Mouse (Mus musculus) midbrain, embryonic 14.5 days (tissue): Measurements from ENCODE around the gene Cmc2. TPM values are rescaled to one million over a fixed set of nuclear protein-coding genes. Genes with fewer than 3 reads are reported as not detected.
A peak's percentile ranks its signal among the peaks of the same experiment; 100 is the strongest.

Experiments
- ATAC-seq: fragments of 200-750 bp; cut with Nextera tagmentation; 2 replicates; pipeline ENCODE4 v1.8.0; 2017; ENCODE audit warnings: moderate number of reproducible peaks, moderate library complexity; ENCODE audit not compliant: low FRiP score, low TSS enrichment
- DNase-seq: peaks from one replicate; pipeline ENCODE4 v3.0.0-alpha.2; 2015
- H3K27ac ChIP-seq: fragments of 300-500 bp; sonication (generic); replicated peaks from 2 replicates; pipeline ENCODE4 v1.5.1; 2014; ENCODE audit warnings: mild to moderate bottlenecking, low read depth, low read length, moderate library complexity
- H3K27me3 ChIP-seq: fragments of 300-500 bp; sonication (generic); 2 replicates; pipeline ENCODE4 v1.6.1; 2014; ENCODE audit warnings: low read length, control low read depth, mixed read lengths; ENCODE audit not compliant: control insufficient read depth, insufficient read depth
- H3K36me3 ChIP-seq: fragments of 300-500 bp; sonication (generic); 2 replicates; pipeline ENCODE4 v1.6.1; 2014; ENCODE audit warnings: low read length, control low read depth; ENCODE audit not compliant: control insufficient read depth, insufficient read depth
- H3K4me1 ChIP-seq: fragments of 300-500 bp; sonication (generic); 2 replicates; pipeline ENCODE4 v1.6.1; 2014; ENCODE audit warnings: mild to moderate bottlenecking, antibody characterized with exemption, low read length, control low read depth; ENCODE audit not compliant: control insufficient read depth, insufficient read depth
- H3K4me2 ChIP-seq: fragments of 300-500 bp; sonication (generic); 2 replicates; pipeline ENCODE4 v1.6.1; 2014; ENCODE audit warnings: mild to moderate bottlenecking, low read length, moderate library complexity
- H3K4me3 ChIP-seq: fragments of 300-500 bp; sonication (generic); replicated peaks from 2 replicates; pipeline ENCODE4 v1.5.1; 2014; ENCODE audit warnings: low read depth, low read length
- H3K9ac ChIP-seq: fragments of 300-500 bp; sonication (generic); replicated peaks from 2 replicates; pipeline ENCODE4 v1.6.1; 2014; ENCODE audit warnings: mild to moderate bottlenecking, low read length, moderate library complexity
- H3K9me3 ChIP-seq: fragments of 300-500 bp; sonication (generic); 2 replicates; pipeline ENCODE4 v1.6.1; 2016; ENCODE audit warnings: low read length, control low read depth, mixed read lengths; ENCODE audit not compliant: control insufficient read depth
- WGBS: fragments of 180-500 bp; shearing (Covaris S2); extraction: QIAGEN DNeasy Blood & Tissue Kit; methylation state at CpG from one replicate; pipeline ENCODE4 v1.1.7; 2014; 5-methylcytosine and 5-hydroxymethylcytosine counted together
- polyA plus RNA-seq: library from polyadenylated mRNA; unstranded; fragments of >200 nt; fragmentation: Nextera tagmentation; extraction: Ambion mirVana; gene quantifications from 2 replicates; pipeline ENCODE4 v1.2.1, GENCODE M21; 2014

Gene Cmc2
- polyA plus RNA-seq, 1 experiment from 2014 or later = 30.5 TPM

DNA sequence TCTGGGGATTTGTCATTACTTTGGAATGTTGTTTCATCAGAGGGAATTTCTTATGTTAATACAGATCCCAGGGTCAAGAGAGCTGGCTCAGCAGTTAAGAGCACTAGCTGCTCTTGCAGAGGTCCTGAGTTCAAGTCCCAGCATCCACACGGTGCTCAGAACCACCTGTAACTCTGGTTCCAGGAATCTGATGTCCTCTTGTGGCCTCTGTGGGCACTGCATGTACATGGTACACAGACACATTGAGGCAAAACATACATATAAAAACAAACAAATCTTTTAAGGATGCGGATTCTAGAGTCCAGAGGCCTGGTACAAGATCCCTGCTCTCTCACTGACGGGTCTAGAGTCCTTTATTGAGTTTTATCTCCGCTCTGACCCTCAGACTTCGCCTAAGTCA lies 7.3 kb upstream of the Cmc2 start:
- no peak for ATAC-seq
- WGBS = 87% methylated on average over 5 of the region's 5 CpGs
- Histone ChIP-seq H3K9ac (no peak overlapping the region), H3K27ac (no peak overlapping the region), H3K4me1 (no peaks in the 10 kb centered on the region), H3K4me3 (no peak overlapping the region), H3K27me3 (no peaks in the 10 kb centered on the region), H3K4me2 (no peak overlapping the region), H3K36me3 (peaks cover 10% of the 10 kb centered on the region; the same call in 1 of the 2 replicates), H3K9me3 (no peaks in the 10 kb centered on the region)
- DNase-seq = no peak

GRCm38 (mm10) chr8:116927880-116928279 lies 6.6 kb upstream of the Cmc2 start:
- H3K4me1 ChIP-seq = no peaks in the 10 kb centered on the region
- no peak overlapping the region for H3K27ac ChIP-seq
- H3K27me3 ChIP-seq = no peaks in the 10 kb centered on the region
- H3K4me3 ChIP-seq = no peak overlapping the region
- H3K9me3 ChIP-seq = no peaks in the 10 kb centered on the region
- no peak overlapping the region for H3K9ac ChIP-seq
- peaks cover 7% of the 10 kb centered on the region; the same call in 1 of the 2 replicates for H3K36me3 ChIP-seq
- H3K4me2 ChIP-seq = no peak overlapping the region
- no peak for ATAC-seq
- 80% methylated on average over 9 of the region's 9 CpGs for WGBS
- DNase-seq = peak; percentile 26

DNA sequence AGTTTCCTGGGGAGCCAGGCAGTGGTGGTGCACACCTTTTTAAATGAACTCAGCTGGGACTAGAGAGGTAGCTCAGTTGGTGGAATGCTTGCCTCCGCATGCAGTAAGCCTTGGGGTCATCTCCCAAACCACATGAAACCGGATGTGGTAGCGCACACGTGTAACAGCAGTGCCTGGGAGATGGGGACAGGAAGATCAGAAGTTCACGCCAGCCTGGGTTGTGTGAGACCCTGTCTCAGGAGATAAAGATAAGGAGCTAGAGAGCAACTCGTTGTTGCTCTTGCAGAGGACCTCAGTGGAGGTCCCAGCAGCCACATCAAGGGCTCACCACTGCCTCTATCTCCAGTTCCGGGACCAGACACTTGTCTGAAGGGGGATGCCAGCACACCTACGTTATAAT lies 2.3 kb upstream of the Cmc2 start:
- no peak for DNase-seq
- Histone ChIP-seq H3K4me2 (no peak overlapping the region), H3K9ac (no peak overlapping the region), H3K36me3 (no peaks in the 10 kb centered on the region), H3K27me3 (no peaks in the 10 kb centered on the region), H3K4me3 (no peak overlapping the region), H3K27ac (no peak overlapping the region), H3K4me1 (0 out of 2 replicates have a peak, but pooled peaks cover 5% of the 10 kb centered on the region), H3K9me3 (no peaks in the 10 kb centered on the region)
- ATAC-seq = no peak
- 93% methylated on average over 8 of the region's 8 CpGs for WGBS

DNA sequence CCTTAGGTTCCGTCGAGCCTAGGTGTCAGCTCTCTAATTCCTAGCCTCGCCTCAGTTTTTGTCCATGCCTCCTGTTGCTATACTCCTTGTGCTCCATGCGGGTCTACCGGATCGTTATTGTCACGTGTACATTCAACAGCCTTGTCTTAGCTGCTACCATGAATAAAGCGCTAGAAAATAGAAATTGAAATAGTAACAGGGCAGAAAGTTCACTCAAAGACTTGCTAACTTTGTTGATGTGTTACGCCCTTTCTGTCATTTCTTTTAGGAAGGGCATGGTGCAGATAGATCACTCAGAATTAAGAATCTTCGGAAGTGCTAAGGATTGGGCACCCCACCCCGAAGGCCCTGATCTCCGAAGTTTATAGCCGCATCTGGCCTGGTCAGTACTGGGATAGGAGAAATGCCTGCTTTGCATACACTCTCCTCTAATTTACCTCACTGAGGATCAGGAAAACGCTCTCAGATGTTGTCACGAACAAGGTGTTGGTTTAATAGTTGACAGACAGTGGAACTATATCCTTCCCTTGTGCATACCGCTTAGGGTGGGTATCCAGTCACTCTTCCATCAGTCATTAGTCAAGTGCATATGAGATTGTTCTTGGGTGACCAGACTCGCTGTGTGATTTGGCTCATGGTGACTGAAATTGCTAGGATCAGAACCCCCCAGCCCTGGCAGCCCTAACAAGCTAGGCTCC lies 954 bp upstream of the Cmc2 start:
- ATAC-seq = no peak

GRCm38 (mm10) chr8:116921005-116921336 lies 284 bp downstream of the Cmc2 start:
- Histone ChIP-seq H3K4me2 (peak overlapping the region; percentile 69), H3K27ac (peak overlapping the region; percentile 80), H3K4me3 (peak overlapping the region; percentile 57), H3K9me3 (no peaks in the 10 kb centered on the region), H3K27me3 (no peaks in the 10 kb centered on the region), H3K36me3 (no peaks in the 10 kb centered on the region), H3K4me1 (0 out of 2 replicates have a peak, but pooled peaks cover 5% of the 10 kb centered on the region), H3K9ac (peak overlapping the region; percentile 55)
- under 1% methylated on average over 22 of the region's 22 CpGs for WGBS
- DNase-seq (no peak), ATAC-seq (peak; percentile 69; the same call in 1 of the 2 replicates)

More for the DNA sequence above, 954 bp upstream of the Cmc2 start:
- Histone ChIP-seq H3K4me2 (peak overlapping the region; percentile 69), H3K4me3 (peak overlapping the region; percentile 57), H3K9ac (peak overlapping the region; percentile 55), H3K36me3 (no peaks in the 10 kb centered on the region), H3K27ac (peak overlapping the region; percentile 80; the same call in 1 of the 2 replicates), H3K9me3 (no peaks in the 10 kb centered on the region), H3K27me3 (no peaks in the 10 kb centered on the region), H3K4me1 (0 out of 2 replicates have a peak, but pooled peaks cover 5% of the 10 kb centered on the region)
- WGBS = 34% methylated on average over 17 of the region's 17 CpGs
- DNase-seq = no peak

DNA sequence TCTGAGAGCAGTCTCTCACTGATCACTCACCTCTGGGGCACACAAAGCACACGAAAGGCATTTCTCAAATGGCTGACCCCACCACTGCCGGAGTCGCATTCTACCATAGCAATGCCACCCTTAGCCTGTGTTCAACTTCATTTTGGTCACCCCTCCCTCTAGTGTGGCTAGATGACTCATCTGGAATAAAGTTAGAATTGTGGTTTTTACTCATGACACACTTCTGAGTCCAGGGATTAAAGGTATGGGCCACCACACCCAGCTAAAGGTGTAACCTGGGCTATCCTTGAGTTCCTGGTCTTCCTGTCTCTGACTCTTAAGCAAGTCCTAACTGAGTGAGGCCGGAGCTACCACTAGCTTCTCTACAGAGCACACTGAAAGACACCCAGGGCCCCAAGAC lies 15.4 kb downstream of the Cmc2 start:
- Histone ChIP-seq H3K4me1 (no peaks in the 10 kb centered on the region), H3K27me3 (no peaks in the 10 kb centered on the region), H3K9me3 (no peaks in the 10 kb centered on the region), H3K4me2 (no peak overlapping the region), H3K4me3 (no peak overlapping the region), H3K27ac (no peak overlapping the region), H3K9ac (no peak overlapping the region), H3K36me3 (peaks cover 4% of the 10 kb centered on the region; the same call in 1 of the 2 replicates)
- no peak for DNase-seq
- no peak for ATAC-seq
- 98% methylated on average over 4 of the region's 4 CpGs for WGBS

GRCm38 (mm10) chr8:116905252-116905651 lies 16.0 kb downstream of the Cmc2 start:
- no peak for ATAC-seq
- no peak overlapping the region for H3K27ac ChIP-seq
- WGBS = 91% methylated on average over 4 of the region's 4 CpGs
- no peaks in the 10 kb centered on the region for H3K9me3 ChIP-seq
- no peak overlapping the region for H3K9ac ChIP-seq
- DNase-seq = no peak
- H3K27me3 ChIP-seq = no peaks in the 10 kb centered on the region
- H3K36me3 ChIP-seq = peaks cover 2% of the 10 kb centered on the region; the same call in 1 of the 2 replicates
- no peak overlapping the region for H3K4me2 ChIP-seq
- H3K4me3 ChIP-seq = no peak overlapping the region
- no peaks in the 10 kb centered on the region for H3K4me1 ChIP-seq

GRCm38 (mm10) chr8:116904736-116905135 lies 16.5 kb downstream of the Cmc2 start:
- 98% methylated on average over 4 of the region's 4 CpGs for WGBS
- no peak for ATAC-seq

DNA sequence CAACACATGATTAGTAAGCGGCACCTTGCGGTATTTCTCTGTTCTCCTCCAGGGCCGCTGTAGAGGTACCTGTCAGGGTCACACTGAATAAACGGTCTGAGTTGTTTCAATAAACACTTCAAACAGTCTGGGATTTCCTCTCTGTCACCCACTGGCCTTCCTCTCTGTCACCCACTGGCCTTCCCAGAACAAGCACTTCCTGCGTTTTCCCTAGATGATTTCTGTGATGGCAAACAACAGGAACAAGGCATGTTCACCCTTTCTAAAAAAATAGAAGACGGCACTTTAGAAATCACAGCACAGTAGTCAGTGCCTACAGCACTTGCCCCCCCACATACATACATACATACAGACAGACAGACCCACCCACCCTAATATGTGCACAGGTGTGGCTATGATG lies 25.7 kb downstream of the Cmc2 start:
- Histone ChIP-seq H3K4me3 (no peak overlapping the region), H3K4me1 (no peaks in the 10 kb centered on the region), H3K9me3 (no peaks in the 10 kb centered on the region), H3K36me3 (no peaks in the 10 kb centered on the region), H3K27me3 (no peaks in the 10 kb centered on the region), H3K4me2 (no peak overlapping the region), H3K27ac (no peak overlapping the region), H3K9ac (no peak overlapping the region)
- DNase-seq = no peak
- no peak for ATAC-seq
- WGBS = 95% methylated on average over 6 of the region's 6 CpGs

More at GRCm38 (mm10) chr8:116904736-116905135, 16.5 kb downstream of the Cmc2 start:
- no peak overlapping the region for H3K4me3 ChIP-seq
- H3K4me1 ChIP-seq = no peaks in the 10 kb centered on the region
- DNase-seq = no peak
- no peaks in the 10 kb centered on the region for H3K9me3 ChIP-seq
- H3K27ac ChIP-seq = no peak overlapping the region
- peaks cover 2% of the 10 kb centered on the region; the same call in 1 of the 2 replicates for H3K36me3 ChIP-seq
- no peak overlapping the region for H3K9ac ChIP-seq
- no peaks in the 10 kb centered on the region for H3K27me3 ChIP-seq
- H3K4me2 ChIP-seq = no peak overlapping the region
